Mouse (Mus musculus) frontal cortex, adult 2 months (tissue): ENCODE results near the gene Mfsd13b. TPM values are rescaled to one million over a fixed set of nuclear protein-coding genes. Genes with fewer than 3 reads are reported as not detected.
"Not testable (repeated sequence)": the region's sequence is repeated elsewhere in the genome, so short reads cannot be mapped to it uniquely, and the experiment has no call there.

Source experiments
- DNase-seq, 2 experiments: peaks; one replicate each; pipeline ENCODE4 v3.0.0; 2022; ENCODE audit warnings: low spot score in 1 of 2; ENCODE audit errors: extremely low spot score in 1 of 2
- polyA plus RNA-seq: library from polyadenylated mRNA; depleted of rRNA; stranded (reverse); fragments of >200 nt; gene quantifications from 2 replicates; pipeline ENCODE4 v1.2.3, GENCODE M21; 2012

The Mfsd13b gene
- polyA plus RNA-seq, 1 experiment = 0.52 TPM

DNA sequence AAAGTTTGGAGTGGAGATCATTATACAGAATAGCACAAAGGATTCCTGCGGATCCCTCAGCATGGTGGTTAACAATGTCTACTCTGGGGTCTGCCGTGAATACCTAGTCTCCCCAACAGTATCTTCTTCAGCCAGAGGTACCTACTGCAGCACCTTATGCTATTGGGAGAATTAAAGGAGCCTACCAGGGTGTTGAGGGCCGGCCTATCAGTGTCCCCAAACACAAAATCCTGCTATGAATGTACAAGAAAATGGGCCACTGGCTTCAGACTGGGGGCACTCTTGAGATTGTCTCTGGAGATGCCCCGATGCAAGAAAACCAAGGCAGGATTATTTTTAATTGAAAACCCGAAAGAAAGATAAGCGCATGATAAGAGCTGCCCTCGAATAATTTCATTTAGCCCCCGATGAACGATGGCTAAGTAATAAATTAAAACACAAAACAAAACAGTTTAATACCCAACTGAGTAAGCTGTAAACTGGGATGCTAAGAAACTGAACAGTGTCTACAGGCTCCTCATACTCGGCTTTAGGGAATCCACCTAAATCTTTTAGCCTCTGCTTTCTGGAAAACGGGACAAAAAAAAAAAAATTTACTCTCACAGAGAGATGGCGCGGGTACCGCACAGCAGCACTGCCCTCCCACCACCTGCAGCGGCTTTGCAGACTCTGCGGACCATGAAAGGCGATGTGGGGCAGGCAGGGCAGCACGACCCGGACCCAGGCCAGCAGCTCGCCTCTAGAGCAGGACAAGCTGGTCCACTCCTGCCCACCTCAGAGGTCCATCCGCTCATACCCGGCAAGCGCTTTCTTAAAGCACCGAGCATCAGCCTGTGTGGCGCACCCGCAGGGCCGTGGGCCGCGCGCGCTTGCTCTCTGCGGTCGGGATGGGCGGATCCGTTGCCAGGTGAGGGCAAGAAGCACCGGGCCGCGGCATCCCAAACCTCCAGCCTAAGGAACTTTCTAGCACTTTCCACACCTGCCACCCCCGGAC, 1.1 kb upstream of the Mfsd13b start:
- peak in 1 of 2 experiments; percentile 24 for DNase-seq

DNA sequence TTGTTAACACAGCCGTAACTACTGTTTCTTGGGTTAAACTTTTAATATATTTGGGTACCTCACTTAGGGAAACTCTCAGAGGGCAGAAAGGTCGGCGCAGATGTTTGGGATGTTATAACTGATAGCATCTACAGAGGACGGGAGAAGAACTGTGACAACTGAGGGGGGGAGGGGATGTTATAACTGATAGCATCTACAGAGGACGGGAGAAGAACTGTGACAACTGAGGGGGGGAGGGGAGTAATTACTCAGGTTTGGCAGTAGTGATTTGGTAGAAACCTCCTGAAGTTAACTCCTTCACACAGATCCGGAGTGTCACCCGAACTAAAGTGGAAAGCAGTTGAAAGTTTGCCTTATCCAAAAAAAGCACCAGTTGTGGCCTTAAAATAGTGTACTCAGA, 659 bp downstream of the Mfsd13b start:
- no peak for DNase-seq

DNA sequence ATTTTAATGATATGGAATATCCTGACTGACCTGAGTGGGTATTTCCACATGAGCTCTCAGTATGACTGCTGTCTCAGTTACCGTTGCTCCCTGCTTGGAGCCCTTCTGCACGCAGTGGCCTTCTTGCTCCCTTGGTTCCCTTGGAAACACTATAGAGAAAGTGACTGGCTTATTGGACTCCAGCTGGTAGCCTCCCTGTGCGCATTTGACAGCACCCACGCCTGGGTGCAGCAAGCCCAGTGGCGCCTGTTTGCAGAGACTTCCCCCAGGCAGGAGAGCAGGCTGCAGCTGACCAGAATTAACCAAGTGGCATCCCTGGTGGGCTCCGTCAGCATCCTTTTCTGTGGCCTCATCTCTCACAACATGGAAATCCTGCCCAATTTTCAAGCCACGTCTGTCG, 8.9 kb downstream of the Mfsd13b start:
- DNase-seq = peak in 1 of 2 experiments; percentile 16

DNA sequence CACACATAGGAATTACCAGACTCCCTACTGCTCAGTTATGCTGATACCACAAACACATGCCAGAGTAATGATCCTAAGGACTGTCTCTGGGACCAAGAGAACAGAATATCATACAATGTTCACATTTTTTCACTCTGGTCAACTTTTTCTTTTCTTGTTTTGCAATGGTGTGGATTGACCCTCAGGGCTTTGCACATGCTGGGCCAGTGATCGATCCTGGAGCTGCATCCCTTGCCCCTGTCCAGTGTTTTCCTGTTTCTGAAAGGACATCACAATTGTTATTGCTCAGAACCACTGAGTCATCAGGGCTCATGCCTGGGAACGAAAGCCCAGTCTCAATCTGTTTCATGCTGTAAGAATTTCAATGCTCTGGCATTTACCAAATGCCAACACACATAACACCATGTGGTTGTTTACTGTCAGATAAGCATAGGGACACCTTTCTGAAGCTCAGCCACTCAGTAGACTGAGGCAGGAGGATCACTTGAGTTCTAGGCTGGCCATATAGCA, 16.8 kb downstream of the Mfsd13b start:
- no peak for DNase-seq

DNA sequence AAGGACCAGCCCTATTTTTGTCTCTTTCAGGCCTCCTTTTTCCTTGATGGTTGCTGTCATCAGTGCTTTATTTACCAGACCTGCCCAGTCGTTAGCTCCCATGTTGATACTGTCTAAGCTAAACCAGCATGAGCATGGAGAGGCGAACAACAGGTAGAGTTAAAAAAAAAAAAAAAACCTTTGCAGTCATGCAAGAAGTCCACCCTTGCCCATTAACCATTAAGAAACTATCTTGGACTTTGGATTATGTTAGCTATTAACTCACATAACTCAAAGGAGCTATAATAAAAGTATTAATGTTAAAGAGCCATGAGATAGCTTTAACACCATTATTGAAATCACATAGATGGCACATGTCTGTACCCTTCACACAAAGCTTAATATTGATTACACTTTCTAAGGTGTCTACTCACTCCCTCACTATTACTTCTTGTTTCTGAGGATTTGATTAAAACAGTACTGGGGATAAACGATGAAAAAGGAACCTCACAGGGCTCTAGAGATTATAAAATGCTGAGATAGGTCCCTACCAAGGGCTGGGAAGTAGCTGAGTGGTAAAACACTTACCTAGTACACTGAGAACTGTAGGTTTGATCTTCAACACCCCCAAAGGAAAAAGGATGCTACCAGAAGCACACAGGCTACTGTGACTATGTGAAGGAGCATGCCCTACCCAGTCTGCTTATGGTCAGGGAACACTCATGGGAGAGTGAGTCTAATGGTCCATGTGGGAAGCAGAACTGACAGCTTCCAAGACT, 17.9 kb downstream of the Mfsd13b start:
- DNase-seq = no peak

DNA sequence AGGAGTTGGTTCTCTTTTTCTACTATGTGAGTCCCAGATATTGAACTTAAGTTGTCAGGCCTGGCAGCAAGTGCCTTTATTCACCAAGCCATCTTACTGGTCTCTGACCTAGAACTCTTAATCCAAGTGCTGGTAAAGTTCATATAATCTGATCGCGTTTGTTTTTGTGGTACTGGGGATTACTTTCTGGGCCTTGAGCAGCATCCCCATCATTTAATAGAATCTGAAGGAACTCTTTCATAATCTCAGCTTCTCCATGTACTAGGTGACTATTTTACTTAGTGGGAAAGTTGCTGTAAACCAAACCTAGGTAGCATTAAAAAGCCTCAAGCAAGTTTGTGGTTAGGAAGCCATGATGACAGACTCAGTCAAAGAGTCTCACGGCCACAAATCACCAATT, 19.6 kb downstream of the Mfsd13b start:
- DNase-seq = no peak

DNA sequence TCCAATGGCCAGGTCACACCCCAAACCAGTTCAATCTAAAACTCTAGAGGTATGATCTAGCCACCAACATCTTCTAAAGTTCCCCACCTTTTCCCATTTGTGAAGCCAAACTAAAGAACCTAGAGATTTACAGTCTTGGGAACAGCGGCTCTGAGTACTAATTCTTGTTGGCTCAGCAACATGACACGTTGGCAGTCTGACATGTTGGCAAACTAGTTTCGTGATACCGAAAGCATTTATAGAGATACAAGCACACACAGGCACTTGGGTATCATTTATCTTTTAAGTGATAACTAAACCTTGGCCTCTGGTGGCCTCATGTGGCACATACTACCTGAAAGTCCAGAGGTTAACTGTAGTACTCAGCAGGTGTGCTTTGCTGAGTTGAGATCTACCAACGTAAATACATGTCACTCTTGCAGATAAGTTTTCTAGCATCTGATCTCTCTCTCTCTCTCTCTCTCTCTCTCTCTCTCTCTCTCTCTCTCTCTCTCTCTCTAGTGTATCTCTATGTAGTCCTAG, 20.2 kb downstream of the Mfsd13b start:
- no peak for DNase-seq

DNA sequence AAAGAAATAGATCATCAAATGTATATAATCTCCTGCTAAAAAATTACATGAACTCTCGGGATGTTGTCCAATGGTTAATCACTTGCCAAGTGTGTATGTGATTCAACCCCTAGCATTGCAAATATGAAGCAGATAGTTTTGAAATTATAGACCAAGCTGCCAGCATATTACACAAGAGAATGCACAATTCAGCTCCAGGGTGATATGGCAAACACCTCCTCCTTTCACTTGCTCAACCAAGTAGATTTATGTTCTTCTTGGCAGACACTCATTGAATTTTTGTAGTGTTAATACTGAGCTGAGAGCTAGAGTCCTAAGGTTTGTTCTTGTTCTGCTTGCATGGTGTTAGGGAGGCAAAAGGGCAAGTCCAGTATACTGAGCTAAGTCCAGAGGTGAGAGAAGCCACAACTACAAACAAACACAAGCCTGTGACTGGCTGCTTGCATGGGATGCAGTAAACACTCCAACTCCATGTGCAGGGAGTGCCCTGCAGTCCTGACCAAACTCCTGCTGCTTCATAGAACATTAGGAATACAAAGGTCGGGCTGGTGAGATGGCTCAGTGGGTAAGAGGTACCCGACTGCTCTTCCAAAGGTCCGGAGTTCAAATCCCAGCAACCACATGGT, 21.6 kb downstream of the Mfsd13b start:
- DNase-seq = no peak

DNA sequence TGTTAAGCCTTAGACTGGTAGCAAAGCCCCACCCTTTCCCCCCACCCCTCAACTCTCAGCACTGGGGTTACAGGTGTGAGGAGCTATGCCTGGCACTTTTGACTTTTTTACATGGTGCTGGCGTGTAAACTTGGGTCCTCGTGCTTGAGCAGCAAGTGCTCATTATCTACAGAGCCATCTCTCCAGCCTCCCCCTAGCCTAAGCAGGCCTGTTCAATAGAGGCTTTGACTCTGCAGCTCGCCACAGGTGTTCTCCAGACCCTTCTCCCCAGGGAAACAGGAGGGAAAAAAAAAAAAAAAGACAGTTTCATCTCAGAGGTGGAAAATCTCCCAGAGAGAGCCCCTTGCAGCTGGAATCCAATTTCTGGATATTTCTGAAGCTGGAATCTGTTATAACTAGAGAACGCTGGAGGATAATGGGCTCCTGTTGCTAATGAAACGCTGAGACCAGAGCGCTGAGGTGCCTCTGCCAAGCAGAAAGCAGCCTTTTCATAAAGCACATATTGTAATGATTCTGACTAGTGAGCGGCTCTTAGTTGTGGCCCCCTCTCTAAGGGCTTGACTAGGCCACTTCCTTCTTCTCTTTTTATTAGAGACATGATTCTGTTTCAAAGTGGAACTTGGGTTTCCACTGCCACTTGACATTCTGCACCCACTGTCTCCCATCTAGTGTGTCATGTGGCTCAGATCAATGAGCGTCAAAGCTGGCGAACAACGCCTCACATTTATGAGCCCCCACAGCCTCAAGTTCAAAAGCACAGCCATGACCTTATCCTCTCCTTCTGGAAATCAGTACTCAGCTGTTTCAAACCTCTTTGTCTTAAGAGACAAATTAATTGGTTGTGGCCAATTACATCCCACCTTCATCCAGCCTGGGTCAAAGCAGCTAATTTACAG, 29.7 kb downstream of the Mfsd13b start:
- no peak for DNase-seq

DNA sequence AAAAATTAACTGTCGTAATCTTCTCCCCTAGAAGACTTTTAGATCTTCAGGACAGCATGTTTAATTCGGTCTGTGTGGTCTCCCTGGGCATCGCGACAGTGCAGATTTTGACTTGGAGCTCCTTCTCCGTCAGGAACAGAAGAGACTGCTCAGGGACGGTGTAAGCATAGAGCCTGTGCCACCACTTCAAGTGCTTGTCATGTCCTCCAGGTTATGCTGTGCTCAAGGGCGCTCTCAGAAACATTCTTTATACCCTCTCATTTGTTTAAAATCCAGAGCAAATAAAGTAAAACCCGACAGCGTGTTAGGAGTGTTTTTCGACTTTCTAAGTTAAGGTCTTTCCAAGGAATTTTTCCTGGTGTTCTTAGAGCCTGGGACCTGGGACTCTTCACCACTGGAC, 32.2 kb downstream of the Mfsd13b start:
- DNase-seq = no peak

DNA sequence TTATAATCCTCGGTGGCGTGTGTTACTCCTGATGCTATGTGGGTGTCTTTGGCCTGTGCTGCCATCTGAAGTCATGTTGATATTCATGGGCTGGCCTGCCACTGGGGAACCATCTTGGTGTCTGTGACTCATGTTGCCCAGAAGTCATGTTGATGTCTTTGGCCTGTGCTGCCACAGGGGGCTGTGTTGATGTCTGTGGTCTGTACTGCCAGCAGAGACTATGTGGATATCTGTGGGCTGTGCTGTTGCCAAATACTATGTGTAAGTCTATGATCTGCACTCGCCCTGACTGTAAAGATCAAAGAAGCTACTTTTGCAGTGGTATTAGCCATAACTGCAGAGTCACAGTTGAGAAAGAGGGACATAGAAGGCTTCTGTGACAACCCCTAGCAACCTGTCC, 36.5 kb downstream of the Mfsd13b start:
- DNase-seq = no peak

DNA sequence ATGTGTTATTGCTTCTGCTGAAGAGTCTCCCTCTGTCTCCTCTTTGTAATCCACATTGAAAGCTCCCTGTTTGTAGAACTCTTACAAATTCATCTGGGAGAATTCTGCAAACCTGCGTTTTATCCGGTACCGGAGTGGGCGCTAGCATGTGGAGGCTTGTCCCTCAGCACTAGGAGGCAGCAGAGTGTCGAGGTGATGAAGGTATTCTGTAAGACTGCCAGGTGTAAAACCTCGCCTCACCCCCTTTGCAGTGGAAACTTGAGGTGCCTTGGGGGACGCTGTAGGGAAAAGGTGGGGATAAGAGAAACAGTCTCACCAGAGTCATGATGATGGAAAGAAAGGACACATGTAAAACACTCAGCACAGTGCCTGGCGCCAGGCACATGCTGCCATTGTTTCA, 38.0 kb downstream of the Mfsd13b start:
- DNase-seq = no peak

DNA sequence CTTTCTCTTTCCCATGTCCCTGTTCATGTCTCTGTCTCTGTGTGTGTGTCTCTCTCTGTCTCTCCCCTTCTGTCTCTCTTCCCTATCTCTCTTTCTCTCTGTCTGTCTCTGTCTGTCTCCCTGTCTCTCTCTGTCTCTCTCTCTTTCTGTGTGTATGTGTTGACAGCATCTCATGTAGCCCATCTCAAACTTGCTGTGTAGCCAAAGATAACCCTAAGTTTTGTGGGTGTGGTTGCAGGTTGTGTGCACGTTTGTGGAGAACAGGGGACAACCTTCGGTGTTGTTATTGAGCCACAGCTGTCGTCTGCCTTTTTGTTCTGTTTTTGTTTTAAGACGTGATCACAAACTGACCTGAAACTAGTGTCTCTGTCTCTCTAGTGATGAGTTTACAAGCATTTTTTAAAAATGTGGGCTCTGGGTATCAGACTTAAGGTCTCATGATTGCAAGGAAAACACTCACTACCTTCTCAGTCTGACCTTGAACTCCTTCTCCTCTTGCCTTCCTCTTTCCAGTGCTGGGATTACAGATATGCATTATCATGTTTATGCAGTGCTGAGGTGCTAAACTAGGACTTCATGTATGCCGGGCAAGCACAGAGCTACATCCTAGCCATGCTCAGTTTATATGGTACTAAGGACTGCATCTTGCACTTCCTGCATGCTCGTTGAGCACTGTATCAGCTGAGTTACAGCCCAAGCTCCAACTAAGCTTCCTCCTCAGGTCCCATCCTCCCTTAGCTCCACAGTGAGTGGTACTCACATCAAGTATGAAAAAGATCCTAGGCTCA, 43.1 kb downstream of the Mfsd13b start:
- DNase-seq = no peak

DNA sequence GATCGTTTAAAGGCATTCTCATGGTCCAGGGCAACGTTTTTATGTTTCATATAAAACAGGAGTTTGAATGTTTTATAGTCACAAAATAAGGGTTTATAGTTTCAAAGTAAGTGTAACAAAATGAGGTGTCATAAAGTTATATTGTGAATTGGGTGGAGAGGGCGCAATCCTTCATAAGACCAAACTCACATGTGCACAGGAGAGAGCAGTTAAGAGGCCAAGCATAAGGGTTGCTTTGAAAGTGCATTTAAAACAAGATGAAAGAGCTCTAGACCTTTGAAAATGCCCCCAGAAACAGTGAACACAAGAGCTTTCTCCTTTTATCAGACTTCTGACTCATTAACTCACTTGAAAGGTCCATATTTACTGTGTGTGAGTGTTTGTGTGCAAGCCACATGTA, 44.0 kb downstream of the Mfsd13b start:
- DNase-seq = no peak

DNA sequence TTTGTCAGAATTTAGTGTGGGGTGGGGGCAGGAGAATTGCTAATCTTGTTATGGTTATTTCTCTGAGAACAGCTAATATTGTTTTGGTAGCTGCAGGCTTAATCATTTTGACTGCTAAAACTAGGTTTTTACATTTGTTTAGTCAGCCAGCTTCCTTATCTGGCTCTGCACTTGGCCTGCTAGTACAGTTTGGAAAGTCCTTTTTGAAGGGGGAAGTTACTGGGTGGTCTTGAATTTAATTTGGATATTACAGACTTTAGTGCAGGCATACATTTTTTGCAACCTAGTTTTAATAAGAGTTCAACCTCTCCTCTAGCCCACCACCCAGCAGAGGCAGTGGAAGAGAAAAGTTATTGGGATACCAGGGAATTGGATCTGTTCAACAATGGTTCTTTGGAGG, 47.6 kb downstream of the Mfsd13b start:
- not testable (repeated sequence) for DNase-seq

DNA sequence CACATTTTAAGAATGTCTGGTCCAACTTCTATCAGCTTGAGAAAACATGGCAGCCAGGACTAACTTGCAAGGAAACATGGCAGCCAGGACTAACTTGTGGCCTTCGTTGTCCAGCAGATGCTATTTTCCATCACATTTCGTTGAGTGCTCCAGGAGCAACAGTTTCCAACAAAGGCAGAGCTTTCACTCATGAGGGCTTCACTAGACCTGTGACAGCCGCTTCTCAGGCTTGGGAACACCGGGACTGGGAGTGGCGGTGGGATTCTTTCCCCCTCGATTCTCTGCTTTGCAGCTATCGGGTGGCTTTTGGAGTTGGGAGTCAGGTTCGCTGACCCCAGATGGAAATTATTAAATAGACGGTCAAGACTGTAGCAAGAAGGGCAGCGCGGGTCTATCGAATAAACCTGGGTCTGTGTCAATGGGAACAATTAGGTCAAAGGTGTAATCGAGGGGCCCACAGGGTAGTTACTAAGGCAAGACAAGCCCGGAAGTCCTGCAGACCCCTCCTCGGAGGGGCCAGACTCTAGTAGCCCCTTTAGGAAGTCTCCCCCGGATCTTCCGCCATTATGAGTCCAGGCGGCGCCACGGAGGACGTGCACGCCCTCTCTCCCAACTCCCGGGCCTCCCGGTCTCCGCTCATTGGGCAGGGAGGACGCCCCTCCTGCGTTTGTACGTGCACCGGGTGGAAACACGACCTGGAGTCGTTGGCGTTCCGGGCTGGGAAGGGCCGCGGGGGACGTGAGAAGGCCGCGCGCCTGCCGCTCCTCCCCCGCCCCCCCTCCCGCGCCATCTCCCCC, 51.7 kb downstream of the Mfsd13b start, which contains the start of gene Mettl9:
Gene Mettl9 (plus strand): TSS at position 590 of the 797 bp plus-strand sequence.
- peak; percentile 81 to 93 for DNase-seq

DNA sequence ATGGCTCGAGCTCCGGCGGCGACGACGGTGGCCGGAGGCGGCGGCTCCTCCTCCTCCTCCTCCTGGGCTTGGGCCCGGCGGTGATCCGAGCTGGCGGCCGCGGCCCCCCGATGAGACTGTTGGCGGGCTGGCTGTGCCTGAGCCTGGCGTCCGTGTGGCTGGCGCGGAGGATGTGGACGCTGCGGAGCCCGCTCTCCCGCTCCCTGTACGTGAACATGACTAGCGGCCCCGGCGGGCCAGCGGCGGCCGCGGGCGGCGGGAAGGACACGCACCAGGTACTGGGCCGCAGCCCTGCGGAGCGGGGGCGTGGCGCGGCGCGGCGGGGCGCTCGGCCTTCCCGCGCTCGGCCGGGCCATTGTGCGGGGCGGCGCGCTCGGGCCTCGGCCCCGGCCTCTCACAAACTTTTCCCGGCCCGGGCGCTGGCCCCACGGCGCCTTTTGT, 52.4 kb downstream of the Mfsd13b start:
- DNase-seq = peak in 1 of 2 experiments; percentile 47

DNA sequence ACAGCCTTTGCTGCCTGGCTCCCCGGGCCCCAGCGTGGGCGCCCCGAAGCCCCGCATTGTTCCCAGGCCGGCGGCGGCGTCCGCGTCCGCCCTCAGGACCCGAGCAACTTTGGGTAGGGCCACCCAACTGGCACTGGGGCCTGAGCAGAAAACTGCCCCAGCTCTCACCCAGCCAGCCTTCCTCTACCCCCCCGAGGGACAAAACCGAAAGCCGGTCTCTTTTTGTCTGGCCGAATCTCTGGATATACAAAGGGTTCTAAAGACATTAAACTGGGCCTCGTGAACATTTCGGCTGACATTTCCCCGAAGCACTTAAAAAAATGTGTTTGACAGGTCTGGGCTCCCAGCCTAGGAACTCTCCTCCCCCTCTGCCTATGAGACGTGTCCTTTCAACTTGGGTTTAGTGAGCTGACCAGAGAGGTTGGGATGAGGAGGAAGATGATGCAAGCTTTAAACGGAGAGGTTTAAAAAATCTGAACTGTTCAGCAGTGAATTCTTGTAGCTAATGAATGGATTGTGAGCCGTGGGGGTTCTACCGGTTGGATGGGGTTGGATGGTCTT, 52.9 kb downstream of the Mfsd13b start:
- DNase-seq = peak in 1 of 2 experiments; percentile 25
